Mouse (Mus musculus) ES-Bruce4 (cell line): Measurements from ENCODE around the gene Klhl12. TPM values are rescaled to one million over a fixed set of nuclear protein-coding genes. Genes with fewer than 3 reads are reported as not detected.
"Not testable (repeated sequence)": the region's sequence is repeated elsewhere in the genome, so short reads cannot be mapped to it uniquely, and the experiment has no call there.

ENCODE experiments used
- H3K27ac ChIP-seq: 2 replicates; pipeline ENCODE4 v1.5.1; 2012; ENCODE audit warnings: low read length, inconsistent platforms; ENCODE audit not compliant: insufficient read depth
- H3K27me3 ChIP-seq: 2 replicates; pipeline ENCODE4 v1.6.1; 2012; ENCODE audit warnings: mild to moderate bottlenecking, low read length, inconsistent platforms; ENCODE audit not compliant: control insufficient read depth, poor library complexity, insufficient read depth, severe bottlenecking
- H3K36me3 ChIP-seq: 2 replicates; pipeline ENCODE4 v1.6.1; 2012; ENCODE audit warnings: inconsistent platforms, mild to moderate bottlenecking, low read length, moderate library complexity; ENCODE audit not compliant: control insufficient read depth, poor library complexity, insufficient read depth, severe bottlenecking
- H3K4me1 ChIP-seq: one replicate; pipeline ENCODE4 v1.8.1; 2011; ENCODE audit warnings: low read length; ENCODE audit not compliant: control insufficient read depth, insufficient read depth
- H3K4me3 ChIP-seq: 2 replicates; pipeline ENCODE4 v1.5.1; 2011; ENCODE audit warnings: low read depth, mild to moderate bottlenecking, low read length
- H3K9ac ChIP-seq: 2 replicates; pipeline ENCODE4 v1.6.1; 2012; ENCODE audit warnings: low read depth, mild to moderate bottlenecking, inconsistent platforms; ENCODE audit not compliant: poor library complexity, severe bottlenecking
- H3K9me3 ChIP-seq: replicated peaks from 2 replicates; pipeline ENCODE4 v1.6.1; 2012; ENCODE audit warnings: mild to moderate bottlenecking, low read length, inconsistent platforms; ENCODE audit not compliant: control insufficient read depth, poor library complexity, insufficient read depth, severe bottlenecking
- CTCF ChIP-seq: IDR thresholded peaks from one replicate; pipeline ENCODE4 v1.8.1; 2011; ENCODE audit warnings: low read depth, low read length
- EP300 ChIP-seq: IDR thresholded peaks from 2 replicates; pipeline ENCODE4 v1.6.1; 2011; ENCODE audit warnings: low read depth, low read length; ENCODE audit not compliant: insufficient read depth
- POLR2A ChIP-seq: IDR thresholded peaks from one replicate; pipeline ENCODE4 v1.8.1; 2011; ENCODE audit warnings: low read length; ENCODE audit not compliant: insufficient read depth
- polyA plus RNA-seq: library from polyadenylated mRNA; stranded (reverse); fragments of >200 nt; gene quantifications from 2 replicates; pipeline ENCODE4 v1.2.4, GENCODE M21; 2011; ENCODE audit warnings: low read depth; ENCODE audit not compliant: missing spikeins, insufficient read depth, insufficient read length

The Klhl12 gene
- polyA plus RNA-seq, 1 experiment = 46.5 TPM

DNA sequence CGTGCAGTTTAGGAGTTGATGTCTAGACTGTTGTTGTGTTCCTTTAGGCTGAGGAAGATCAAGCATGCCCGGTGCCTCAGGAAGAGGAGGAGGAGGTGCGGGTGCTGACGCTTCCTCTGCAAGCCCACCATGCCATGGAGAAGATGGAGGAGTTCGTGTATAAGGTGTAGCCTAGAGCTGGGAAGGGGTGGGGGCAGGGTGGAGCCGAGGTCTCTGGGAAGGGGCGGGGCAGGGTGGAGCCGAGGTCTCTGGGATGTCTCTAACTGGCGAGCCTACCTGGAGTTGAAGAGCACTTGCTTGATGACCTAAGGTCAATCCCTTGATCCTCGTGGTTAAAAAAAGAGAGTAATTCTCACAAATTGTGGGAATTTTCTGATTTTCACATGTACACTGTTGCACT is 31.4 kb upstream of the Klhl12 start:
- peak overlapping the region; percentile 27 for H3K27ac ChIP-seq
- no peak overlapping the region for H3K9ac ChIP-seq
- H3K36me3 ChIP-seq = peaks cover 40% of the 10 kb centered on the region
- no peaks in the 10 kb centered on the region for H3K9me3 ChIP-seq
- peaks cover 5% of the 10 kb centered on the region for H3K4me1 ChIP-seq
- peak overlapping the region; percentile 17 for H3K4me3 ChIP-seq
- no peaks in the 10 kb centered on the region for H3K27me3 ChIP-seq
- no peak for TF ChIP-seq CTCF
- TF ChIP-seq POLR2A = no peak
- 0 out of 2 replicates have a peak, but pooled peaks have one; percentile 6 for TF ChIP-seq EP300

DNA sequence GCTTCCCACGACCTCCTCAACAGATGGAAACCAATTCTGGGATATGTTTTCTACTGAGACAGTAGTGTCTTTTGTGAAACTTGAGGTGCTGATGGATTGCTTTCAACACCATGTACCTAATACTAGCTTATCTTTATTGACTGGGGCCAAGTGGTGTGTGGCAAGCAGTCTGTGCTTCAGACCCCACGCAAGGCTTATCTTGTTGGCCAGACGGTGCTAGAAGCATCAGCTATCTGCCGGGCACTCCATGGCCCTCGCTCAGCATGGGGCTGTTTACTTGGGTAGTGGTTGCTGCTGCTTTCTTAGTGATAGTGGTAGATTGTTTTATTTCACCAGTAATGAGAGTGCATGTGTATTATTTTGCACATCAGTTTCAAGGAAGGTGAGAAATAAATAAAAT is 29.0 kb upstream of the Klhl12 start:
- Histone ChIP-seq H3K9me3 (no peaks in the 10 kb centered on the region), H3K27ac (no peak overlapping the region), H3K4me1 (peaks cover 1% of the 10 kb centered on the region), H3K36me3 (peaks cover 48% of the 10 kb centered on the region), H3K27me3 (no peaks in the 10 kb centered on the region), H3K9ac (no peak overlapping the region), H3K4me3 (no peak overlapping the region)
- TF ChIP-seq EP300 = no peak
- TF ChIP-seq POLR2A = no peak
- no peak for TF ChIP-seq CTCF

DNA sequence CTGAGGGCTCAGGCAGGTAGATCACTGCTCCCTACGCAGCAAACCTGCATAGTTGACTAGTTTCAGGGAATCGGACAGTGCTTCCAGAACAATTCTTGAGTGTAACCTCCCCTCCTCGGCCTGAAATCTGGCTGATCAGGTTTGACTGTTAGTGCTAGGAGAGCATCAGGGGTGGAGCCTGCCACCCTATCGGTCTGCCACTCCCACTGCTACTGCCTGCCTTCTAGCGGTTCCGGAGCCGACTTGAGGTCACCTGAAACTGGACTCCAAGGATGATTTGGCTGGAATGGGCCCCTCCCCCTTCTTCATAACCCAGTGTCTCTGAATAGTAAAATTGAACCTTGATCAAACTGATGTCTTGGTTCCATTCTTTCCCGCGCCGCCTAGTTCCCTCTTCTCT is 22.3 kb upstream of the Klhl12 start:
- no peaks in the 10 kb centered on the region for H3K27me3 ChIP-seq
- TF ChIP-seq POLR2A (no peak), CTCF (no peak), EP300 (peak; percentile 74)
- H3K36me3 ChIP-seq = peaks cover 24% of the 10 kb centered on the region
- no peak overlapping the region for H3K4me3 ChIP-seq
- no peak overlapping the region for H3K9ac ChIP-seq
- peaks cover 2% of the 10 kb centered on the region for H3K4me1 ChIP-seq
- peak overlapping the region; percentile 96 for H3K27ac ChIP-seq
- no peaks in the 10 kb centered on the region for H3K9me3 ChIP-seq

DNA sequence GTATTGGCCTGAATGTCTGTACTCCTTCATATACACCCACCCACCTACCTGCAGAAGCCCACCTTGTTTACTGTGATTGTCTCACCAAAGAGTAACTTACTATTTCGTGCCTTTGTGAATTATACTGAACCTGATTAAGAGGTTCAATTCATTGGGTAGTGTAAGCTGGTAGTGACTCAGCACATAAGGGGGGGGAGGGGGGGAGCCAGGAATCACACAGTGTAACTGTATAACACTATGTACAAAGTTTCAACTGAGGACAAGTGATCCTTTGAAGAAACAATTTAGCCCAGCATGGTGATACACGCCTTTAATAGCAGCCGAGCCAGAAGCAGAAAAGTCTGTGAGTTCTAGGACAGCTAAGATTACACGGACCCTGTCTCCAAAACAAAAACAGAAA is 21.9 kb upstream of the Klhl12 start:
- H3K27ac ChIP-seq = peak overlapping the region; percentile 74
- TF ChIP-seq EP300 (no peak), POLR2A (no peak), CTCF (no peak)

DNA sequence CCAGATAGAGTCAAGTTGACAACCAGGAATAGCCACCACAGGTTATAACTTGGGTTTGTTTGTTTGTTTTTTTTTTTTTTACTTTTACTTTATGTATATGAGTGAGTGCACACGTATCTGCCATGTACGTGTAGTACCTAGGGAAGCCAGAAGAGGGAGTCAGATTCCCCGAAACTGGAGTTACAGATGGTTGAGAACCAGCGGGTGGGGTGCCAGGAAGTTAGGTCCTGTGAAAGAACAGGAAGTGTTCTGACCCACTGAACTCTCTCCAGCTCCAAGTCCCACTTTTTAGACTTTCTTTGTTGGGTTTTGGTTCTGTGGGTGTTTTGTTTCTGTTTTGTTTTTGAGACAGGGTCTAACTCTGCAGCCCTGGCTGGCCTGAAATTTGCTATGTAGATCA is 19.9 kb upstream of the Klhl12 start:
- H3K9me3 ChIP-seq = no peaks in the 10 kb centered on the region
- H3K36me3 ChIP-seq = peaks cover 15% of the 10 kb centered on the region
- no peaks in the 10 kb centered on the region for H3K27me3 ChIP-seq
- H3K27ac ChIP-seq = peak overlapping the region; percentile 40; the same call in 1 of the 2 replicates
- H3K9ac ChIP-seq = no peak overlapping the region; the same call in 1 of the 2 replicates
- H3K4me3 ChIP-seq = no peak overlapping the region; the same call in 1 of the 2 replicates
- H3K4me1 ChIP-seq = peaks cover 2% of the 10 kb centered on the region
- TF ChIP-seq CTCF (peak; percentile 42), POLR2A (no peak)

More for the DNA sequence above, 21.9 kb upstream of the Klhl12 start:
- Histone ChIP-seq H3K4me1 (peaks cover 2% of the 10 kb centered on the region), H3K9me3 (no peaks in the 10 kb centered on the region), H3K36me3 (peaks cover 20% of the 10 kb centered on the region), H3K27me3 (no peaks in the 10 kb centered on the region), H3K9ac (no peak overlapping the region), H3K4me3 (no peak overlapping the region)

DNA sequence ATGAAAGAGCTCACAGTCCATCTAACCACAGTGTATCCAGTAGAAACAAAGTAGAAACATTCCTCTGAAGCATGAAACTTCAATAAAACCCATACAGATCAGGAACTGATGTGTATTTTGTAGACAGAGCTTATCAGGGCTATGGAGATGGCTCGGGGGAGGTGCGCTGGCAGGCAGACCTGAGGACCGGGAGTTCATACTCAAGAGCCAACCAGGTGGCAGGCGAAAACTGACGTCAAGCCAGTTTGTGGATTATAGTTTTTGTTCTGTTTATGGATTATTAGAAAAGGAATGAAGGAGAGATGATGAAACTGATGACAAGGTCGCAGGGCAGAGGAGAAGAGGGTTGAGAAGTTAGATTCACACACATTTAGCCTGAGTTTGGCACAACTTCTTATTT is 14.9 kb upstream of the Klhl12 start:
- no peak overlapping the region for H3K27ac ChIP-seq
- no peak overlapping the region for H3K4me3 ChIP-seq
- H3K9ac ChIP-seq = no peak overlapping the region
- H3K4me1 ChIP-seq = peaks cover 1% of the 10 kb centered on the region
- no peak for TF ChIP-seq CTCF
- TF ChIP-seq EP300 = no peak
- TF ChIP-seq POLR2A = no peak
- H3K9me3 ChIP-seq = peaks cover 4% of the 10 kb centered on the region; the same call in 1 of the 2 replicates
- H3K36me3 ChIP-seq = no peaks in the 10 kb centered on the region
- no peaks in the 10 kb centered on the region for H3K27me3 ChIP-seq

DNA sequence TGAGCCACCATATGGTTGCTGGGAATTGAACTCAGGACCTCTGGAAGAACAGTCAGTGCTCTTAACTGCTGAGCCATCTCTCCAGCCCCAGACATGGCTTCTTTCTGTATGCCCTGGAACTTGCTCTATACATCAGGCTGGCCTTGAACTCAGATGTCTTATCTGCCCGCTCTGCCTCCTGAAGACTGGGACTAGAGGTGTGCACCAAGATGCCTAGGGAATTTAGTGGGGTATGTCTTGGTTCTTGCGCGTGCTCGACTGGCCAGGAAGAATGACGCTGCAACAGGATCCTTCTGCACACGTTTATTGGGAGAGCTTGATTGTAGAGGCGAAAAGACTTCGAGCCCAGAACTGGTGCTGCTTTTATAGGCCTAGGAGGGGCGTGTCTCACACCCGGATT is 13.6 kb upstream of the Klhl12 start:
- not testable (repeated sequence) for H3K36me3 ChIP-seq, H3K27me3 ChIP-seq, H3K9me3 ChIP-seq, H3K9ac ChIP-seq, H3K4me1 ChIP-seq, H3K27ac ChIP-seq, H3K4me3 ChIP-seq
